Mouse (Mus musculus) ES-Bruce4 (cell line): ENCODE data around the gene Heg1.

Experiments used
- CTCF ChIP-seq: IDR thresholded peaks from one replicate; pipeline ENCODE4 v1.8.1; 2011; ENCODE audit warnings: low read depth, low read length
- EP300 ChIP-seq: IDR thresholded peaks from 2 replicates; pipeline ENCODE4 v1.6.1; 2011; ENCODE audit warnings: low read depth, low read length; ENCODE audit not compliant: insufficient read depth

- TF ChIP-seq CTCF (no peak), EP300 (no peak)
Observed at GRCm38 (mm10) chr16:33670340-33670739, 13.8 kb upstream of the Heg1 start.
